Mouse (Mus musculus) heart, embryonic 10.5 days (tissue): ENCODE measurements around the gene Plcd1. TPM values are rescaled to one million over a fixed set of nuclear protein-coding genes. Genes with fewer than 3 reads are reported as not detected.

Experiments
- DNase-seq: peaks from one replicate; pipeline ENCODE4 v3.0.0-alpha.2; 2017; ENCODE audit warnings: low spot score
- H3K27ac ChIP-seq: fragments of 300-500 bp; sonication (generic); 2 replicates; pipeline ENCODE4 v1.5.1; 2016; ENCODE audit warnings: mild to moderate bottlenecking
- H3K27me3 ChIP-seq: fragments of 300-500 bp; sonication (generic); 2 replicates; pipeline ENCODE4 v1.6.1; 2016; ENCODE audit warnings: mild to moderate bottlenecking; ENCODE audit not compliant: poor library complexity, insufficient read depth, severe bottlenecking
- H3K36me3 ChIP-seq: fragments of 300-500 bp; sonication (generic); 2 replicates; pipeline ENCODE4 v1.6.1; 2016; ENCODE audit warnings: mild to moderate bottlenecking, moderate library complexity
- H3K4me1 ChIP-seq: fragments of 300-500 bp; sonication (generic); 2 replicates; pipeline ENCODE4 v1.6.1; 2016; ENCODE audit warnings: mild to moderate bottlenecking
- H3K4me3 ChIP-seq: fragments of 300-500 bp; sonication (generic); 2 replicates; pipeline ENCODE4 v1.5.1; 2016; ENCODE audit warnings: mild to moderate bottlenecking, moderate library complexity
- H3K9me3 ChIP-seq: fragments of 300-500 bp; sonication (generic); 2 replicates; pipeline ENCODE4 v1.6.1; 2016; ENCODE audit warnings: mild to moderate bottlenecking, moderate library complexity
- WGBS: fragments of 180-500 bp; shearing (Covaris S2); methylation state at CpG from one replicate; pipeline ENCODE4 v1.1.7; 2016; 5-methylcytosine and 5-hydroxymethylcytosine counted together
- microRNA-seq: library from miRNA; unstranded; fragments of <30 nt; microRNA quantifications from one replicate; pipeline ENCODE4, GENCODE M21; 2017
- polyA plus RNA-seq: library from polyadenylated mRNA; unstranded; fragments of >200 nt; fragmentation: Nextera tagmentation; extraction: Ambion mirVana; gene quantifications from 2 replicates; pipeline ENCODE4 v1.2.1, GENCODE M21; 2016

Plcd1 gene
- polyA plus RNA-seq, 1 experiment from 2014 or later, result 18.6 TPM

- H3K9me3 ChIP-seq, result no peaks in the 10 kb centered on the region
- no peak overlapping the region for H3K27ac ChIP-seq
- no peak overlapping the region for H3K4me3 ChIP-seq
- DNase-seq, result no peak
- H3K27me3 ChIP-seq, result no peaks in the 10 kb centered on the region
- H3K36me3 ChIP-seq, result peaks cover 19% of the 10 kb centered on the region
- 73% methylated on average over 6 of the region's 7 CpGs for WGBS
- 0 out of 2 replicates have a peak, but pooled peaks cover 2% of the 10 kb centered on the region for H3K4me1 ChIP-seq
Measured at GRCm38 (mm10) chr9:119021731-119022130, 71.6 kb downstream of the Plcd1 start.

Small RNAs within 50 kb of the gene (microRNA-seq; reads per million reads assigned to microRNA genes)
- 7.1 reads per million, percentile 21 among the genes with 10 or more reads in this experiment for gene Mir26a-1

Other genes with a start within 250 kb of the Plcd1 start
- gene Ctdspl, start 167.0 kb downstream of the Plcd1 start, polyA plus RNA-seq, result 8.8 and 10.2 TPM in 2 replicates
- 19.1 and 23.1 TPM in 2 replicates for gene Vill, start 40.7 kb downstream of the Plcd1 start, polyA plus RNA-seq
- 0.87 and 1.2 TPM in 2 replicates for gene Dlec1, start 9.0 kb upstream of the Plcd1 start, polyA plus RNA-seq
- 0.70 and 0.76 TPM in 2 replicates for gene Acaa1b, start 63.6 kb upstream of the Plcd1 start, polyA plus RNA-seq
- gene Gm47289, start 65.7 kb upstream of the Plcd1 start, polyA plus RNA-seq, result not detected in 2 replicates
- gene Slc22a13, start 115.6 kb upstream of the Plcd1 start, polyA plus RNA-seq, result not detected in 2 replicates
- gene Oxsr1, start 228.9 kb upstream of the Plcd1 start, polyA plus RNA-seq, result 12.0 and 13.6 TPM in 2 replicates
- 86.5 and 91.8 TPM in 2 replicates for gene Acaa1a, start 246.2 kb upstream of the Plcd1 start, polyA plus RNA-seq
- gene Myd88, start 247.9 kb upstream of the Plcd1 start, polyA plus RNA-seq, result 11.4 and 11.6 TPM in 2 replicates